Mouse (Mus musculus): ENCODE data around the gene Fignl1. TPM values are rescaled to one million over a fixed set of nuclear protein-coding genes. Genes with fewer than 3 reads are reported as not detected.

The Fignl1 gene
- total and polyA plus RNA-seq, 3 experiments, result 34.2 to 59.9 (median 51.2) TPM

DNA sequence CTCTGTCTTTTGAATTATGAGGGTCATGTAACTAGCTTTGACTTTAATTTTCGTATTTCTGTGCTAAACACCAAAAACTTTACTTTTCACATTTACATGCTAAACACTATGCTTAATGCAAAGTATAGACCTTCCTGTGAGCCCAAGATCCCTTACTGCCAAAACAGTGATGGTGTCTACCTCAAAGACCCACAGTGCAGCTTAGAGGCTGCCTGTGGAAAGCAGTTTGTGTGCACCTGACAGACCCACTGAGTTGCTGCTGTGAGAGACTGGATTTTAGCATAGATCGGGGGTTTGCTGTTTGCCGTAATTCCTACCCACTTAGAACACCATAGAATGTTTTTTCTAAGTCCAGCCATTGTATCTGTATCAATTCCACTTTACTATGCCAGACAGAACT lies 69.7 kb downstream of the Fignl1 start:
- no peak for DNase-seq (ENCODE audit: low read depth, low spot score)
- Histone ChIP-seq H3K36me3 (ENCODE audit: control insufficient read depth in 1 of 2, insufficient read depth in 2 of 2, low read length in 2 of 2) (peaks cover 21 to 69% of the 10 kb centered on the region in 2 experiments), H3K9me3 (replicated peaks; ENCODE audit: insufficient read depth, low read length) (no peaks in the 10 kb centered on the region), H3K9ac (ENCODE audit: control insufficient read depth, low read depth, low read length, poor library complexity, severe bottlenecking) (no peak overlapping the region), H3K27ac (ENCODE audit: control insufficient read depth, low read depth, low read length) (peak overlapping the region; percentile 14; the same call in 1 of the 2 replicates), H3K4me3 (ENCODE audit: control insufficient read depth in 1 of 2, insufficient read depth in 1 of 2, low read depth in 2 of 2, low read length in 2 of 2) (no peak overlapping the region), H3K4me1 (ENCODE audit: control insufficient read depth in 1 of 2, insufficient read depth in 2 of 2, low read length in 2 of 2) (peaks cover 36 to 47% of the 10 kb centered on the region in 2 experiments), H3K27me3 (ENCODE audit: control insufficient read depth in 1 of 2, insufficient read depth in 2 of 2, low read length in 2 of 2) (no peaks in the 10 kb centered on the region), H3K79me2 (ENCODE audit: control insufficient read depth, insufficient read depth, low read length, poor library complexity) (peaks cover 19% of the 10 kb centered on the region; the same call in 1 of the 2 replicates)
- TF ChIP-seq USF2 (IDR thresholded peaks at IDR 0.05; ENCODE audit: borderline replicate concordance in 1 of 2, insufficient read depth in 1 of 2, low read depth in 1 of 2, low read length in 2 of 2) (no peak), CHD1 (IDR thresholded peaks at IDR 0.05; ENCODE audit: low read depth, low read length) (no peak), CHD2 (IDR thresholded peaks at IDR 0.05; ENCODE audit: low read length) (no peak), RCOR1 (IDR thresholded peaks at IDR 0.05; ENCODE audit: low read depth, low read length) (no peak), RAD21 (IDR thresholded peaks at IDR 0.05; ENCODE audit: low read depth, low read length) (no peak), EP300 (IDR thresholded peaks at IDR 0.05; ENCODE audit: low read depth in 1 of 2, low read length in 2 of 2) (no peak), MEF2A (IDR thresholded peaks at IDR 0.05; ENCODE audit: extremely low read depth, insufficient replicate concordance, low read depth, low read length, poor library complexity, severe bottlenecking) (no peak), MYB (IDR thresholded peaks at IDR 0.05; ENCODE audit: low read depth, low read length) (no peak), NELFE (IDR thresholded peaks at IDR 0.05; ENCODE audit: low read depth, low read length) (no peak), ZKSCAN1 (IDR thresholded peaks at IDR 0.05; ENCODE audit: low read depth, low read length) (no peak), HCFC1 (IDR thresholded peaks at IDR 0.05; ENCODE audit: low read depth, low read length) (no peak), GABPA (IDR thresholded peaks at IDR 0.05; ENCODE audit: low read depth, low read length) (no peak), POLR2AphosphoS5 (IDR thresholded peaks at IDR 0.05; ENCODE audit: borderline replicate concordance, low read depth, low read length) (no peak), NRF1 (IDR thresholded peaks at IDR 0.05; ENCODE audit: insufficient read depth, low read depth, low read length, poor library complexity, severe bottlenecking) (no peak)

DNA sequence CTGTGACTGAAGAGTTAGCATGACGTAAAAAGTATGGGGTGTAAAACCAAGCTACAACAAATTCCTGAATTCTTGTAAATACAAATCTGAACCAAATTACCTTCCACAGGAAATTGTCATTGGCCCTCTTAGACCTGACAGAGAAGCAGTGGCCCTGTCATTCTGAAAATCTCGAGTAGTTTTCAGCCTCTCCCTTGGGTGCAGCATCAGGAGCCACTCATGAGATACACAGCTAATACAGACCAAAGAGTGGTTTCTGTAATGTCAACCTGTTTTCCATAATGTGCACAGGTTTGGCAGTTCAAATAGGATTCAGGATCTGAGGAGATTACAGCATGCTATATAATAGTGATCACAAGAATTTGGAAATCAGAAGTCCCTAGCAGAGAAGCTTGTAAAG lies 71.2 kb downstream of the Fignl1 start:
- no peak for DNase-seq (ENCODE audit: low read depth, low spot score)
- Histone ChIP-seq H3K36me3 (ENCODE audit: control insufficient read depth in 1 of 2, insufficient read depth in 2 of 2, low read length in 2 of 2) (peaks cover 23 to 81% of the 10 kb centered on the region in 2 experiments), H3K9me3 (replicated peaks; ENCODE audit: insufficient read depth, low read length) (no peaks in the 10 kb centered on the region), H3K4me3 (ENCODE audit: control insufficient read depth in 1 of 2, insufficient read depth in 1 of 2, low read depth in 2 of 2, low read length in 2 of 2) (no peak overlapping the region), H3K27me3 (ENCODE audit: control insufficient read depth in 1 of 2, insufficient read depth in 2 of 2, low read length in 2 of 2) (no peaks in the 10 kb centered on the region), H3K27ac (ENCODE audit: control insufficient read depth, low read depth, low read length) (0 out of 2 replicates have a peak overlapping the region, but pooled peaks have one; percentile 19), H3K79me2 (ENCODE audit: control insufficient read depth, insufficient read depth, low read length, poor library complexity) (peaks cover 22% of the 10 kb centered on the region; the same call in 1 of the 2 replicates), H3K4me1 (ENCODE audit: control insufficient read depth in 1 of 2, insufficient read depth in 2 of 2, low read length in 2 of 2) (peaks cover 50 to 60% of the 10 kb centered on the region in 2 experiments), H3K9ac (ENCODE audit: control insufficient read depth, low read depth, low read length, poor library complexity, severe bottlenecking) (no peak overlapping the region)
- no peak for TF ChIP-seq TAL1 (IDR thresholded peaks at IDR 0.05; ENCODE audit: low read length)
- no peak for TF ChIP-seq USF2 (IDR thresholded peaks at IDR 0.05; ENCODE audit: borderline replicate concordance in 1 of 2, insufficient read depth in 1 of 2, low read depth in 1 of 2, low read length in 2 of 2)
- no peak for TF ChIP-seq CTCF (IDR thresholded peaks at IDR 0.05 in 2 of 3, conservative IDR thresholded peaks at IDR 0.05 in 1 of 3; ENCODE audit: control insufficient read depth in 1 of 3, insufficient read depth in 1 of 3, low read depth in 2 of 3, low read length in 3 of 3, poor library complexity in 1 of 3, severe bottlenecking in 1 of 3)
- TF ChIP-seq MXI1 (IDR thresholded peaks at IDR 0.05; ENCODE audit: low read depth, low read length), result no peak
- no peak for TF ChIP-seq ZMIZ1 (IDR thresholded peaks at IDR 0.05; ENCODE audit: low read depth, low read length)
- no peak for TF ChIP-seq EP300 (IDR thresholded peaks at IDR 0.05; ENCODE audit: low read depth in 1 of 2, low read length in 2 of 2)
- no peak for TF ChIP-seq POLR2A (IDR thresholded peaks at IDR 0.05; ENCODE audit: control insufficient read depth in 1 of 2, insufficient read depth in 1 of 2, low read depth in 1 of 2, low read length in 2 of 2, poor library complexity in 1 of 2)
- TF ChIP-seq E2F4 (IDR thresholded peaks at IDR 0.05; ENCODE audit: borderline replicate concordance, low read depth, low read length), result no peak
- no peak for TF ChIP-seq ZC3H11A (IDR thresholded peaks at IDR 0.05; ENCODE audit: low read depth, low read length)
